Mouse (Mus musculus) adrenal gland, postnatal 36 days (tissue): ENCODE measurements at regions not wholly inside any gene's neighbourhood (a gene's known extent, or its start where the extent isn't known, plus 50 kb on each side); places are given as distances from the start of the nearest gene placed in this dataset.
A peak's percentile ranks its signal among the peaks of the same experiment; 100 is the strongest.

ENCODE experiments used
- DNase-seq, 2 experiments: peaks; one replicate each; pipeline ENCODE4 v3.0.0; 2021; ENCODE audit warnings: mixed read lengths in 1 of 2

GRCm38 (mm10) chr9:101807249-101807648 is 54.4 kb upstream of the 9630041A04Rik start:
- DNase-seq: no peak

DNA sequence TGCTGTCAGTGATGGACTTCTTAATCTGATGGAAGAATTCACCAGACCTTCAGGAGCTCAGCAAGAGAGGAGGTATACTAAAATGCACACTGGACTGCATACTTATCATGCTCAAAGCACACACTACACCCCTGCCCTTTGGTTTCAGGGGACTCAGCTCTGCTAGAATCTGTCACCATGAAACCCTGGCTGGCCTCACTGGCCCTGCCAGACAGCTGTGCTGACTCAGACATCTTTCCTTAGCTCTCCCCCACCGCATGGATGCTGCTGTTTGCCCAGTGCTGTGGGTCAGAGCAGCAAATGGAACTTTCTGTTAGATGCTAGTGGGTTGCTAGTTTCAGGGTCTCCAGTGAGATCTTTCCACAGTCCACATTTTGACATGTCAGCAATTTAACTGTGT is 64.9 kb upstream of the 9630041A04Rik start:
- no peak for DNase-seq

DNA sequence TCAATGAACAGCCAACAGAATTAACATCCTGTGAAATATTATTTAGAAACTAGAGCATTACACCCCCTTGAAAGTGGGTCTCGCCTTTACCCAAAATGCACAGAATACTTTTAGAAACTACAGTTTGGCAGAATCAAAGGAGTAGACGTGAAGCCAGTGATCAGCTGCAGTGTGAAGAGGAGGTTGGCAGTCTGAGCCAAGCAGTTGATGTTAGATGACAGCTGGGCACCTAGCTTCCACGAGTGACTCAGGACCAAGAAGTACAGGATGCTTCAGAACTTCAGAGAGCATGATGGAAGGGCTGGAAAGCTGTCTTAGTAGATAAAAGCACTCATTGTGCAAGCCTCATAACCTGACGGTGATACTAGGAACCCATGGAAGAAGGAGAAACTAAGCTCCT is 65.6 kb upstream of the 9630041A04Rik start:
- DNase-seq: no peak

DNA sequence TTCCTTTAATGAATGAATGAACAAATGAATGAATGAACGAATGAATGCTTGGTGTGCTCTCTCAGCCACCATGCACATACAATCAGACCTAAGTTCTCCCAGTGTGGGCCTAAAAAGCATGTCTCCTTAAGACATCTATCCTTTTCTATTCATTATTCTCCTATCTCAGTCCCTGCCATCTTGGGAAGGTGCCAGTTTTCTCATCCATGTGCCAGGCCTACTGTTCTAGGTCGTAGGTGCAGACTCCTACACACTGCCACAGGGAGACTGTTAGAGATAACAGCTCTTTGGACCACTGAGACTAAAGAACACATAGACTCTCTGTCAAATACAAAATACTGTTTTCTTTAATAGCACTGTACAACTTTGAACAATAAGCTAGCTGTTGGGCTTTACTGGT is 66.2 kb upstream of the 9630041A04Rik start:
- no peak for DNase-seq

DNA sequence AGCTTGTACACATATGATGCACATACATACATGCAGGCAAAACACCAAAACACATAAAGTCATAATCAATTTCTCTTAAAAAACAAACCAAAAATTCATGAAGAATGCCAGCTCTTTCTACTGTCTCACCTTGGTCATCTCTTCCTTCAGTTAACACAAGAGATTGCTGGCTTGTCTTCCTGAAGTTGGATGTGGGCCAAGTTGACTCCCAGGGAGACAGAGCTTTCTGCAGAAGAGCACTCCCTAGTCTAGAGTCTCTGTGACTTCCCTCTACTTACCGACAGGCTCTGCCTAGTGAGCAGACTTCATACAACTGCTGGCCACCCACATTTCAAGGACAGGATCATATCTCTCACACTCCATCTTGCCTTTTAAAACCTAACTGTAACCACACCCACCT is 70.7 kb upstream of the 9630041A04Rik start:
- DNase-seq: peak in 1 of 2 experiments; percentile 15

GRCm38 (mm10) chr9:101740949-101741605 is 120.6 kb upstream of the 9630041A04Rik start:
- DNase-seq: no peak

DNA sequence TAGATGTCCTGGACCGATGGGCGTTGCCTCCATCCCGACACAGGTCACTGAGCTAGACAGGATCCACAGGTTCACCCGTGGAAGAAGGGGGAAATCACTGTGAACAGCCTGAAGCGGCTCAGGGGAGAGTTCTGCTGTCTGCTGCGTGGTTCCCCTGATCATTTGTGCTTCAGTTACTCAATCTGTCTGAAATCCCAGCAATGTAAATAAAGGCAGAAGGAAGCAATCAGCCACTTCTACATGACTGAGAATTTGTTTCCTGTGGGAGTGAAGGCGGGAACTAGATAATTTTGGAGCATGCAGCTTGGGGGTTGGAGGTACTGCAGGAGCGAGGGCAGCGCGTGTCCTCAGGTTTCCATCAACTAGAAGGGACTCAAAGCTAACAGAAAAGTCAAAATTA is 122.3 kb upstream of the 9630041A04Rik start:
- DNase-seq: no peak

GRCm38 (mm10) chr9:101734271-101734670 is 127.4 kb upstream of the 9630041A04Rik start:
- DNase-seq: peak in 1 of 2 experiments; percentile 20

GRCm38 (mm10) chr9:101733611-101734225 is 127.9 kb upstream of the 9630041A04Rik start:
- DNase-seq: no peak

DNA sequence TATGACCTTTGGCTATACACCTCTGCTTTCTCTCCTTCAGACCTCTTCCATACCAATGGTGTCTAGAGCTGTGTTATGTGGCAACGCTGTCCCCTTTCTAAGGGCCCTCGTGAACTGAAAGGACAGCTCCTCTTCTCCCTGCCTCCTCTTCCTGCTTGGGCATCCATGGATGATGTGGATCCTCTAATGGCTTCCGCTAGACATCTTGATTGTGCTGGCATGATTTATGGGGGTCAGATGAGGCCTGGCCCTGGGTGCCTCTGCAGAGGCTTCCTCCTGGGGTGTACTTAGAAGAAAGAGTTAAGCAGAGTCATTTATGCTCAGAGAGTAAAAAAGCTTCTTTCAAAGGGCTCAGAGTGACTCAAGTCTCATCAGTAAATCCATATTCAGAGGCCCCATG is 131.5 kb upstream of the 9630041A04Rik start:
- no peak for DNase-seq

- no peak for DNase-seq
Measured at GRCm38 (mm10) chr9:101717911-101718310, 143.7 kb upstream of the 9630041A04Rik start.

DNA sequence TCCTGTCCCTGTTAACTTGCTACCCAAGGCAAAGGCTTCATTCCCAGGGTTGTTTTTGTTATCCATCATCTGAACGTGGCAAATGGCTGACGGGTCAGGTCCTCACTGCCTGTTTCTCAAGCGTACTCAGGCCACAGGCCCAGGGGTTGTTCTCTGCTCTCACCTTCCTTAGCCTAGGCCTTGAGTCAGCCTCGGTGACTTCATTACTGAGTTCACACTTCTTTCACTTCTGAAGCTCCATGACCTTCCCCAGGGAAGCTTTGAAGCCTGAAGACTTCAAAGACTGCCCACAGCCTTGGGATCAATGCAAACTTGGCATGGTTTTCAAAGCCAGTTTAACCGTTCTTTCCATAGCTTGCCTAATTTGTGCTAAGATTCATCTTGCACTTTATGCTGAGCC is 145.3 kb upstream of the 9630041A04Rik start:
- peak; percentile 36 to 45 for DNase-seq

DNA sequence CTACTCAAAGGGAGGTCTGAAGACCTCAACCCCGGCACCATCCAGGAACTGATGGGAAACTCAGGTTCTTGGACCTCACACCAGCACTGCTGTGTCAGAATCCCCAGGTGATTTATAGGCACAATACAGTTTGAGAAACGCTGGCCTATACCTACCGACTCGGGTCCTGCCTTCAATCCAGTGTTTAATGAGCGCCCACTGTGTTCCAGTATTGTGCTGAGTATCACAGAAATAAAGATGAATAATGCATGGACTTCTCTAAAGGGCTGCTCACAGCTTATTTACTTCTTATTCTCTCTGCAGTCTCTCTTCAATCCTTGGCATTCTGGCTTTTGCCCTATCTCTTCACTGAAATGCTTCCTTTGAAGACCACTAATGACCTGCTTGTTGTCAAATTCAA is 146.8 kb upstream of the 9630041A04Rik start:
- DNase-seq: no peak

- DNase-seq: no peak
Measured at GRCm38 (mm10) chr9:101710611-101711071, 151.0 kb upstream of the 9630041A04Rik start.

- DNase-seq: no peak
Measured at GRCm38 (mm10) chr9:101700368-101700767, 161.3 kb upstream of the 9630041A04Rik start.

GRCm38 (mm10) chr9:101694054-101694453 is 167.6 kb upstream of the 9630041A04Rik start:
- DNase-seq: no peak

GRCm38 (mm10) chr9:101691336-101691735 is 170.3 kb upstream of the 9630041A04Rik start:
- no peak for DNase-seq

GRCm38 (mm10) chr9:101690916-101691315 is 170.7 kb upstream of the 9630041A04Rik start:
- DNase-seq: no peak

DNA sequence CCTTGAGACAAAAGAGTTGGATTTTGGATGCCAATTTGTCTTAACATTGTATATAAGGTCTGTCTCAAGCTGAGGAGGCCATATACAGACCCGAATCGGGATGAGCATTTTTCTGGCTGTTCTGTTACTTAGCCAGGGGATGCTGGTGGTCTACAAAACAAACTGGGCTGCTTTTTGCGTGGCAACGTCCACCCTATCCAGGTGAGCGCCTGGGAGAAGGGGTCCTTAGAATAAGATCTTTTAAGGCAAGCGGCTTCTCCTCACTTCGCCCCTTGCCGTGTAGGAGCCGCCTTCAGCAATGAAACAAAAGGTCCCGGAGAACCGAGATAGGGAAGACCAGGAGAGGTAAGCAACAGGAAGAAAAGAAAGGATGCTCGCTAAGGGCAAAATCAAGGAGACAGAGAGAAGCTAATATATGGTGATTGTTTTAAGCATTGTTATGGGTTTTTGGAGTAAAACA is 171.2 kb upstream of the 9630041A04Rik start:
- no peak for DNase-seq

DNA sequence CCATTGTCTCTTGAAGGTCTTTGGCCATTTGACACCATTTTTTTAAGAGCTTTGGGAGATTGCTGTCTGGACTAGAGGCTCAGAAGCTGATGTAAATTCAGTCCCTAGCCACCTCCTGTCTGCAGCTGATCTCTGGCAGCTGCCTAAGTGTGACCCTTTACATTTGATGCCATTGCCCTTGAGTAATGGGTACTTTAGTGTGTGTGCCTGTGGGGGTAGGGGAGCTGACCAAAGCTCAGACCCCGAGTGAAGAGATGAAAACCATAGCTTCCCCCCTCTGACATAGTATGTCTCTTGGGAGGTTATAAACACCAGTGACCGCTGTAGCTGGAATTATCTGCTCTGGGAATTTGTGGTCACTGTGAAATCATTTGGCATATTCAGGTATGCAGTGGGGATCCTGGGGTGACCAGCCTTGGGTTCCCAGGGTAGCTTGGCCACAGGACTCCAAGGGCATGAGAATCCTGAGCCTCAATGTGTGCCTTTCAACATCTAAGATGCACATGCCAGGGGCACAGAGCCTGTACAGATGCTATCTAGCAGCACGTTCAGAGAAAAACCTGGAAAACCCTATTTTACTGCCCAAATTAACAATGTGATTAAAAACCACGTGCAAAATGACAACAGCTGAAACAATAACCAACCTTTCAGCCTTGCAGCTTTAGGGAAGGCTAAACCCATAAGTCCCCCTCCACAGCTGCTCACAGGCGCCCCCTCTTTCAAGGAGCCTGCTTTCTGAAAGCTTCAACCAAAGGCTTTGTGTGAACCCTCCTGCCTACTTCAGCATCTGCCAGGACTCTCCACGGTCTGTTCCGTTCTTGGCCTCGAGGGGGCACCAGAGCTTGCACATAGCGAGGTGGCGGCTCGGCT is 171.9 kb upstream of the 9630041A04Rik start:
- DNase-seq: peak; percentile 87 to 88

- DNase-seq: no peak
Measured at GRCm38 (mm10) chr9:101687226-101687625, 174.4 kb upstream of the 9630041A04Rik start.

DNA sequence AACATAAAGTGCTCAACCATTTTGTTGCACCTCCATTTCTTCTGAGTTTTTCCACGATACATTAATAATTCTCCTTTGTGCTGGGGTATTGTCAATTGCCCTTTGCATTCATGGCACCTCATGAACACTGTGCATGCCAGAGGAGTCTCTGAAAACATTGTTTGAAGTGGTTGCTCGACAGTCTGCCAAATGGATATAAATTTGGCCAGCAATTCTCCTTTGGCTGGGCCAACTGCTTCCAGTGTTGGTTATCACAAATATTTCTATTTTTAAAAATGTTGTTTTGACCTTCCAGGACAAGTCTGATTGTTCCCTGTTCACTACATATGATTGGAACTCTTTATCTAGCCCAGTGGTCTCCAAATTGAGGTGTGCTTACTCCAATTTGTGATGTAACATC is 184.1 kb upstream of the 9630041A04Rik start:
- no peak for DNase-seq

GRCm38 (mm10) chr9:101670111-101670510 is 191.5 kb upstream of the 9630041A04Rik start:
- no peak for DNase-seq
